Mouse (Mus musculus): ENCODE measurements around the gene Atp7b. TPM values are rescaled to one million over a fixed set of nuclear protein-coding genes. Genes with fewer than 3 reads are reported as not detected.

Gene Atp7b
- total RNA-seq, 2 experiments from 2014 or later = 4.7 to 5.0 TPM

Other genes with a start within 250 kb of the Atp7b start
- not detected for gene Defb50, start 236.8 kb downstream of the Atp7b start, total RNA-seq (2021)
- not detected for gene Defb2, start 220.4 kb downstream of the Atp7b start, total RNA-seq (2021)
- gene Defb10, start 201.4 kb downstream of the Atp7b start, total RNA-seq (2021) = not detected
- not detected for gene Defb9, start 174.9 kb downstream of the Atp7b start, total RNA-seq (2021)
- 1 to 10 TPM in 1 of 2 experiments, not detected in 1; 6.9 TPM for gene Defb11, start 153.9 kb downstream of the Atp7b start, total RNA-seq (2021)
- not detected for gene Defb15, start 127.6 kb downstream of the Atp7b start, total RNA-seq (2021)
- gene Defb35, start 122.0 kb downstream of the Atp7b start, total RNA-seq (2021) = not detected
- not detected for gene Defb13, start 113.5 kb downstream of the Atp7b start, total RNA-seq (2021)
- not detected for gene Fam90a1a, start 101.6 kb downstream of the Atp7b start, total RNA-seq (2021)
- not detected for gene Ccdc70, start 90.5 kb downstream of the Atp7b start, total RNA-seq (2021)
- gene Alg11, start 416 bp upstream of the Atp7b start, total RNA-seq (2021) = 10 to 100 TPM; 28.4 to 34.9 TPM
- 1 to 10 TPM in 1 of 2 experiments, under 1 TPM in 1; 0.81 to 1.2 TPM for gene Nek5, start 64.7 kb upstream of the Atp7b start, total RNA-seq (2021)
- gene Nek3, start 106.1 kb upstream of the Atp7b start, total RNA-seq (2021) = 1 to 10 TPM; 2.5 to 4.0 TPM
- gene Ckap2, start 125.5 kb upstream of the Atp7b start, total RNA-seq (2021) = 1 to 10 TPM; 2.4 to 2.8 TPM
- gene Vps36, start 132.5 kb upstream of the Atp7b start, total RNA-seq (2021) = 10 to 100 TPM; 31.6 to 37.6 TPM
- 1 to 10 TPM; 5.3 to 6.0 TPM for gene Thsd1, start 167.0 kb upstream of the Atp7b start, total RNA-seq (2021)
- gene Tpte, start 223.1 kb upstream of the Atp7b start, total RNA-seq (2021) = not detected

Measured in layer of hippocampus, postnatal 14 days (tissue).